Mouse (Mus musculus) yolk sac, embryonic 10.5 days (tissue): ENCODE data around the gene Alkbh4.

Experiments
- DNase-seq: peaks from one replicate; pipeline ENCODE4 v3.0.0-alpha.2; 2017; ENCODE audit warnings: low spot score

Gene Alkbh4

GRCm38 (mm10) chr5:136182049-136182448, 46.1 kb downstream of the Alkbh4 start:
- DNase-seq: no peak

- DNase-seq: no peak
Measured at GRCm38 (mm10) chr5:136182830-136183229, 46.9 kb downstream of the Alkbh4 start.

GRCm38 (mm10) chr5:136183766-136184165, 47.8 kb downstream of the Alkbh4 start:
- DNase-seq: no peak

GRCm38 (mm10) chr5:136186723-136187122, 50.8 kb downstream of the Alkbh4 start:
- no peak for DNase-seq
